In genomic region chr12:41646956-41647575, GRCm38 (mm10) we compare ENCODE assay signal across 10 mouse cellular contexts.
DNase-seq lines count a peak whose midpoint lies in the region; ATAC-seq and TF ChIP-seq lines count a peak whose summit lies in the region.
"Had no signal": no experiment of that assay in that cellular context is flagged by ENCODE, and none has a peak within 500 bp of the region (broad histone marks: within the 10 kb centered on the region; RNA-seq: fewer than 3 reads in every experiment).

No protein-coding gene starts in this region.

- H3K4me2 ChIP-seq in lung, postnatal 0 days (replicated peaks; ENCODE audit: low read depth, low read length) = peak overlapping the region; percentile 2; the same call in 1 of the 2 replicates
- no peak overlapping the region for H3K4me2 ChIP-seq in midbrain, postnatal 0 days (ENCODE audit: low read depth, low read length, poor library complexity, severe bottlenecking)

- no peak for TF ChIP-seq POLR2A in lung, adult 2 months (IDR thresholded peaks at IDR 0.05; ENCODE audit: borderline replicate concordance, extremely low read depth, low read depth, low read length)

- H3K4me1 ChIP-seq in lung, postnatal 0 days (ENCODE audit: insufficient read depth, low read depth, low read length) = no peaks in the 10 kb centered on the region
- H3K4me1 ChIP-seq in lung, adult 2 months (ENCODE audit: control insufficient read depth, insufficient read depth, low read length) = no peaks in the 10 kb centered on the region
- peaks cover 47% of the 10 kb centered on the region for H3K4me1 ChIP-seq in hindbrain, embryonic 10.5 days (replicated peaks)
- H3K4me1 ChIP-seq in midbrain, postnatal 0 days (ENCODE audit: insufficient read depth, low read length) = no peaks in the 10 kb centered on the region; the same call in 1 of the 2 replicates

- H3K9ac ChIP-seq in lung, postnatal 0 days (replicated peaks; ENCODE audit: low read depth) = no peak overlapping the region
- no peak overlapping the region for H3K9ac ChIP-seq in midbrain, postnatal 0 days (replicated peaks; ENCODE audit: low read length, poor library complexity, severe bottlenecking)

- ATAC-seq in lung, postnatal 0 days = peak; percentile 61
- no peak for ATAC-seq in midbrain, postnatal 0 days (ENCODE audit: low FRiP score)

- H3K27ac ChIP-seq in lung, postnatal 0 days (ENCODE audit: low read length) = no peak overlapping the region
- peak overlapping the region; percentile 81 for H3K27ac ChIP-seq in hindbrain, embryonic 10.5 days
- H3K27ac ChIP-seq in midbrain, postnatal 0 days (ENCODE audit: low read depth, low read length) = no peak overlapping the region

- peak; percentile 4 for DNase-seq in cerebellum, adult 9-10 months
- DNase-seq in cerebellum, adult 11 months = no peak
- peak; percentile 53 for DNase-seq in lung, postnatal 0 days (ENCODE audit: low spot score)
- no peak for DNase-seq in lung, adult 2 months
- peak; percentile 52 for DNase-seq in hindbrain, embryonic 10.5 days (ENCODE audit: low spot score)
- peak; percentile 43 for DNase-seq in midbrain, postnatal 0 days (ENCODE audit: low spot score)
- no peak for DNase-seq in spleen, adult 12 weeks (ENCODE audit: low spot score)
- no peak for DNase-seq in spleen, postnatal 14 days (ENCODE audit: low spot score in 2 of 2)
- DNase-seq: layer of hippocampus, postnatal 36 days; lung, postnatal 14 days had no signal

- H3K4me3 ChIP-seq in lung, postnatal 0 days (ENCODE audit: low read depth, low read length) = no peak overlapping the region
- H3K4me3 ChIP-seq in lung, adult 2 months (replicated peaks; ENCODE audit: extremely low read depth, low read depth, low read length) = no peak overlapping the region
- H3K4me3 ChIP-seq in hindbrain, embryonic 10.5 days = no peak overlapping the region
- H3K4me3 ChIP-seq in midbrain, postnatal 0 days (ENCODE audit: low read depth, low read length) = no peak overlapping the region

- H3K36me3 ChIP-seq in lung, postnatal 0 days (ENCODE audit: insufficient read depth, low read length) = no peaks in the 10 kb centered on the region
- no peaks in the 10 kb centered on the region for H3K36me3 ChIP-seq in hindbrain, embryonic 10.5 days
- no peaks in the 10 kb centered on the region for H3K36me3 ChIP-seq in midbrain, postnatal 0 days (ENCODE audit: insufficient read depth, low read length)

- TF ChIP-seq CTCF in lung, postnatal 0 days (IDR thresholded peaks at IDR 0.05) = no peak
- TF ChIP-seq CTCF in lung, adult 2 months (IDR thresholded peaks at IDR 0.05; ENCODE audit: insufficient read depth, low read length) = no peak
- TF ChIP-seq CTCF in midbrain, postnatal 0 days (IDR thresholded peaks at IDR 0.05) = no peak

- WGBS in lung, postnatal 0 days = 13% methylated on average over 5 of the region's 5 CpGs
- 19% methylated on average over 5 of the region's 5 CpGs for WGBS in lung, adult 2 months
- WGBS in hindbrain, embryonic 10.5 days = 6% methylated on average over 5 of the region's 5 CpGs
- WGBS in midbrain, postnatal 0 days = 13% methylated on average over 5 of the region's 5 CpGs

- H3K9me3 ChIP-seq in lung, postnatal 0 days (ENCODE audit: low read length) = no peaks in the 10 kb centered on the region
- no peaks in the 10 kb centered on the region for H3K9me3 ChIP-seq in hindbrain, embryonic 10.5 days
- no peaks in the 10 kb centered on the region for H3K9me3 ChIP-seq in midbrain, postnatal 0 days (ENCODE audit: low read length)

- H3K27me3 ChIP-seq in lung, postnatal 0 days (replicated peaks; ENCODE audit: insufficient read depth, low read length) = no peaks in the 10 kb centered on the region
- no peaks in the 10 kb centered on the region for H3K27me3 ChIP-seq in hindbrain, embryonic 10.5 days (ENCODE audit: insufficient read depth, poor library complexity, severe bottlenecking)
- H3K27me3 ChIP-seq in midbrain, postnatal 0 days (ENCODE audit: insufficient read depth, low read length) = no peaks in the 10 kb centered on the region

- no peak for TF ChIP-seq EP300 in lung, postnatal 0 days (IDR thresholded peaks at IDR 0.05)

Comparison
In these comparisons a context has a peak if more than half of its experiments do, and no peak if none do; other contexts are left out.
1. DNase-seq: peak in cerebellum, adult 9-10 months (single experiment), lung, postnatal 0 days (single experiment), hindbrain, embryonic 10.5 days (single experiment) and midbrain, postnatal 0 days (single experiment); none in cerebellum, adult 11 months (single experiment), lung, adult 2 months (single experiment), spleen, adult 12 weeks (single experiment) and spleen, postnatal 14 days (0 of 2).